Mouse (Mus musculus): ENCODE measurements around the gene Hist2h2be. TPM values are rescaled to one million over a fixed set of nuclear protein-coding genes. Genes with fewer than 3 reads are reported as not detected.
"Not testable (repeated sequence)": the region's sequence is repeated elsewhere in the genome, so short reads cannot be mapped to it uniquely, and the experiment has no call there.

Gene Hist2h2be
- polyA plus RNA-seq, 1 experiment from 2014 or later: 5.8 TPM

DNA sequence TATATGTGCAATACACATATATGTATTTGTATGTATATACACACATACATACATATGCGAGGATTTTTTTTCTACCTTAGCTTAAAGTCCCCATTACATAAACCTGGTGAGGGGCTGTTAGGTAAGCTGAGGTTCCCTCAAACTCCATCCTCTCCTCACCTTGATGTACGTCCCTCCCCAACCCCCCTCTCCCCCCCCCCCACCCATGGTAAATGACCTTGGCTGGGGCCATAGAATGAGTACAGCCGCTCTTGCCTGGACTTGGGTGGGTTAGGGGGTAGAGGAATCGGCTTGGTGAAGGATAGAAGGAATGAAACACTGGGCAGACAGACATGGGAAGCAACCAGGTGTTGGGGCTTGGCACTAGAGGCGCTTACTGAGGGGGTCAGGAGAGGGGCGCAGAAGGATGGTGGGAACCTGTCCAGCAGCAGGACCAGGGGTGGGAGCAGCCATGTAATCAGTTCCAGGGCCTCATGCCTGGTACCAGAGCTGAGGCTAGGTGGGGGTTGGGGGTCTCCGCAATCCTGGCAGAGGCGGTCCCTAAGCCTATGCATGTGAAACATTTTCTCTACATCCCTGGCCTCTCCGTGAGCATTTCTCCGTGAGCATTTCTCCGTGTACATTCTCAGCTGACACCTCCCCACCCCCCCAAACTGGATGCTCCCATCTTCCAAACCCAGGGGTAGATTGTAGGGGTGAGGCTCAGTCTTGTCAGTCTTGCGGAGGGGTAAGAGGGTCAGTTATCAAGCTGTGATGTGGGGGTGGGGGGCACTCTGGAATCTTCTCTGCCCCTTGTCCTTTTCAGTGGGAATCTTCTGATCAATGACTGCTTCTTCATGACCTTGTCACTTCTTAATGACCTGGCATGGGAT lies 39.2 kb upstream of the Hist2h2be start:
- H3K4me1 ChIP-seq: peaks cover 24% of the 10 kb centered on the region
- H3K4me3 ChIP-seq: peak overlapping the region; percentile 52
- H3K27me3 ChIP-seq: no peaks in the 10 kb centered on the region
- peak; percentile 49 for ATAC-seq (ENCODE audit: low FRiP score)
- H3K9ac ChIP-seq: peak overlapping the region; percentile 73
- peak overlapping the region; percentile 65 for H3K27ac ChIP-seq
- H3K36me3 ChIP-seq: peaks cover 29% of the 10 kb centered on the region
- H3K9me3 ChIP-seq (replicated peaks): no peaks in the 10 kb centered on the region
- H3K4me2 ChIP-seq (replicated peaks): peak overlapping the region; percentile 75
- WGBS: 32% methylated on average over 12 of the region's 12 CpGs

DNA sequence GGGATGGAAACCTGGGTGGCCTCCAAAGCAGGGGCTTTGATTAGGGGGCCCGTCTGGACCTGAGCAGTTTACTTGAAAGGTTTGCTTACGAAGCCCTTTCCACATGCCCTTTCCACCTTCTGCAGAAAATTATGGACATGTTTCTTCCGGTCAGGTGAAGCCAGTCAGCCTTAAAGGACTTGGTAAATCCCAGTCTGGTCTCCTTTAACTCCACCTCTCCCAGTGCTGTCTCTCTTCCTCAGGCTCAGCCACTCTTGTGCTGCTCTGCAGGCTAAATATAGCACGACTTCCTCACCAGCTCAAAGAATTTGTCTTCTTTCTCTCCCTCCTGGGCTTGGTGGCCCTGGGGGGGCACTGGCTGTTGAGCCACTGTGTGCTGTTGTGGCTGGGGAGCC lies 38.5 kb upstream of the Hist2h2be start:
- Histone ChIP-seq H3K27ac (no peak overlapping the region), H3K36me3 (peaks cover 25% of the 10 kb centered on the region), H3K9me3 (replicated peaks) (no peaks in the 10 kb centered on the region), H3K27me3 (no peaks in the 10 kb centered on the region), H3K9ac (peak overlapping the region; percentile 73), H3K4me2 (replicated peaks) (peak overlapping the region; percentile 75), H3K4me1 (peaks cover 24% of the 10 kb centered on the region), H3K4me3 (peak overlapping the region; percentile 52)
- 34% methylated on average over 4 of the region's 4 CpGs for WGBS
- ATAC-seq (ENCODE audit: low FRiP score): no peak

GRCm38 (mm10) chr3:96192977-96193376 lies 27.9 kb upstream of the Hist2h2be start:
- Histone ChIP-seq H3K4me2 (replicated peaks) (no peak overlapping the region), H3K9ac (no peak overlapping the region), H3K27me3 (no peaks in the 10 kb centered on the region), H3K27ac (no peak overlapping the region), H3K4me3 (no peak overlapping the region), H3K9me3 (replicated peaks) (no peaks in the 10 kb centered on the region), H3K4me1 (peaks cover 12% of the 10 kb centered on the region), H3K36me3 (peaks cover 51% of the 10 kb centered on the region)
- no peak for ATAC-seq (ENCODE audit: low FRiP score)
- WGBS: 62% methylated on average over 12 of the region's 12 CpGs

GRCm38 (mm10) chr3:96194966-96195365 lies 26.0 kb upstream of the Hist2h2be start:
- H3K4me3 ChIP-seq: no peak overlapping the region
- peaks cover 15% of the 10 kb centered on the region for H3K4me1 ChIP-seq
- no peaks in the 10 kb centered on the region for H3K9me3 ChIP-seq (replicated peaks)
- H3K4me2 ChIP-seq (replicated peaks): no peak overlapping the region
- no peak overlapping the region for H3K27ac ChIP-seq
- no peak overlapping the region for H3K9ac ChIP-seq
- H3K36me3 ChIP-seq: peaks cover 33% of the 10 kb centered on the region
- WGBS: 90% methylated on average over 10 of the region's 10 CpGs
- H3K27me3 ChIP-seq: peaks cover 5% of the 10 kb centered on the region; the same call in 1 of the 2 replicates
- no peak for ATAC-seq (ENCODE audit: low FRiP score)

- no peak overlapping the region for H3K9ac ChIP-seq
- H3K9me3 ChIP-seq (replicated peaks): no peaks in the 10 kb centered on the region
- H3K4me3 ChIP-seq: no peak overlapping the region
- H3K4me1 ChIP-seq: peaks cover 15% of the 10 kb centered on the region
- no peak for ATAC-seq (ENCODE audit: low FRiP score)
- peak overlapping the region; percentile 96 for H3K4me2 ChIP-seq (replicated peaks)
- peaks cover 5% of the 10 kb centered on the region; the same call in 1 of the 2 replicates for H3K27me3 ChIP-seq
- WGBS: 91% methylated on average over 11 of the region's 11 CpGs
- no peak overlapping the region for H3K27ac ChIP-seq
- H3K36me3 ChIP-seq: peaks cover 25% of the 10 kb centered on the region
Measured at GRCm38 (mm10) chr3:96195616-96196313, 25.2 kb upstream of the Hist2h2be start.

DNA sequence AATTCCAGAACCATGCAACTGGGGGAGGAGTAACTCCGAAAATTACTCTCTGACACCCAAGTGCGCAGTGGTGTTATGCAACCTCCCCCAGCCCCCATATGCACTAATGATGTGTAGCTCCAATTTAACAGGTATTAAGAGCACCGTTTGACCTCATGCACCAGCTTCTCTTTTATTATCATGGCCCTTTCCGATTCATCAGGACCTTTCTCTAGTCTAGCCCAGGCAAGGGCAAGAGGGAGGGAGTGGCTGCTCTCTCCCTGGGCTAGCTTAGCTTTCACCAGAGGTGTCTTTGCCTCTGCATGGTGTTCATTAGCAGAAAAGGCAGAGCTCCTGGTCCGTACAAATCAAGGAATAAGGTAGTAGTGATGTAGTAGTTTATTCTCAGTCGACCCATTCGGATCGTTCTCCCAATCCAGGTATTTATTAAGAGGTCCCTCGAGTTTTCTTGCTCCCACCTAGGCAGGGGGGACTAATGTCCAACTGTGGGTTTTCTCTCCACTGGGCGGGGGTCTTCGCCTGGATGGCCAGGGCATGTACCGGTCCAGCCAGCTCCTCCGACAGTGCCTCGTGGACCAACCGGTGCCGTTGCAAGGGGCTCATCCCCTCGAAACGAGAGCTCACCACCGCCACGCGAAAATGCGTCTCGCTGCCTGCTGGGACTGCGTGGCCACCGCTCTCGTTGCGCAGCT lies 24.3 kb upstream of the Hist2h2be start:
- Histone ChIP-seq H3K9ac (peak overlapping the region; percentile 88), H3K4me1 (peaks cover 15% of the 10 kb centered on the region), H3K4me2 (replicated peaks) (peak overlapping the region; percentile 96), H3K36me3 (peaks cover 24% of the 10 kb centered on the region), H3K27ac (peak overlapping the region; percentile 96), H3K4me3 (peak overlapping the region; percentile 71), H3K27me3 (peaks cover 5% of the 10 kb centered on the region; the same call in 1 of the 2 replicates), H3K9me3 (replicated peaks) (no peaks in the 10 kb centered on the region)
- peak; percentile 12; the same call in 1 of the 2 replicates for ATAC-seq (ENCODE audit: low FRiP score)
- 21% methylated on average over 27 of the region's 27 CpGs for WGBS

DNA sequence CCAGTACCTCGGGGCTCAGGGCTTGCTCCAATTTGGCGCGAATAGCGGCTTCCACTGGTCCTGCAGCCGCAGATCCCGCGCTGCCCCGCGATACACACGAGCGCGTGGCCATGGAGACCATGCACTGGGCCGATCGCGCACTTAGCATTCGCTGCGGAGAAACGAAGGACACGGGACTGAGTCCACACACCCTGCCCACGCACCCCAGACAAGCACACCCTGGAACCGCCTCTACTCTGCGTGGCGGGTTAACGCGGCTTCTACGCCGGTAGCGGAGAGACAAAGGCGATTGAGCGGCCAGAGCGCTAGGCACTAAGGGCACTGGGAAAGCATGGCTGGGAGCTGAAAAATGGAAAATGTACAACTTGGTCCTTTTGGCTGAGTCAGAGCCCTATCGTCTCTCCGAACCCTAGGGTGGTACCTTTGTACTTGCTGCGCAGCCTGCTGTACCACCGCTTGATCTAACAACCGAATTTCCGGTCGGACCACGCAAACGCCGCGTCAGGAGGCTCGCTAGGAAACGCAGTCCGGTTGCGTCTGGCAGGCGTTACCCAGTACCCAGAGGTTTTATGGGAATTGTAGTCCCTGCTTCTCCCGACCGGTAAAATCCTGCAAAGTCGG lies 23.7 kb upstream of the Hist2h2be start:
- H3K4me1 ChIP-seq: peaks cover 15% of the 10 kb centered on the region
- peak overlapping the region; percentile 96 for H3K4me2 ChIP-seq (replicated peaks)
- peaks cover 5% of the 10 kb centered on the region; the same call in 1 of the 2 replicates for H3K27me3 ChIP-seq
- H3K36me3 ChIP-seq: peaks cover 24% of the 10 kb centered on the region
- no peaks in the 10 kb centered on the region for H3K9me3 ChIP-seq (replicated peaks)
- peak overlapping the region; percentile 96 for H3K27ac ChIP-seq
- H3K4me3 ChIP-seq: peak overlapping the region; percentile 71
- H3K9ac ChIP-seq: peak overlapping the region; percentile 88
- under 1% methylated on average over 50 of the region's 50 CpGs for WGBS
- peak; percentile 96 for ATAC-seq (ENCODE audit: low FRiP score)

GRCm38 (mm10) chr3:96198181-96198580 lies 22.7 kb upstream of the Hist2h2be start:
- Histone ChIP-seq H3K36me3 (peaks cover 22% of the 10 kb centered on the region), H3K9ac (0 out of 2 replicates have a peak overlapping the region, but pooled peaks have one; percentile 28), H3K4me3 (peak overlapping the region; percentile 71; the same call in 1 of the 2 replicates), H3K9me3 (replicated peaks) (no peaks in the 10 kb centered on the region), H3K4me1 (peaks cover 15% of the 10 kb centered on the region), H3K4me2 (replicated peaks) (peak overlapping the region; percentile 96), H3K27me3 (peaks cover 5% of the 10 kb centered on the region; the same call in 1 of the 2 replicates), H3K27ac (peak overlapping the region; percentile 40; the same call in 1 of the 2 replicates)
- 3% methylated on average over 6 of the region's 6 CpGs for WGBS
- peak; percentile 8; the same call in 1 of the 2 replicates for ATAC-seq (ENCODE audit: low FRiP score)

- H3K4me3 ChIP-seq; H3K27ac ChIP-seq; H3K9me3 ChIP-seq (replicated peaks); H3K9ac ChIP-seq; H3K27me3 ChIP-seq; ATAC-seq (ENCODE audit: low FRiP score): not testable (repeated sequence)
- Histone ChIP-seq H3K4me2 (replicated peaks) (peak overlapping the region; percentile 96; the same call in 1 of the 2 replicates), H3K36me3 (peaks cover 16% of the 10 kb centered on the region), H3K4me1 (peaks cover 15% of the 10 kb centered on the region)
- WGBS: 28% methylated on average over 8 of the region's 8 CpGs
Measured at GRCm38 (mm10) chr3:96198601-96199251, 22.2 kb upstream of the Hist2h2be start.

DNA sequence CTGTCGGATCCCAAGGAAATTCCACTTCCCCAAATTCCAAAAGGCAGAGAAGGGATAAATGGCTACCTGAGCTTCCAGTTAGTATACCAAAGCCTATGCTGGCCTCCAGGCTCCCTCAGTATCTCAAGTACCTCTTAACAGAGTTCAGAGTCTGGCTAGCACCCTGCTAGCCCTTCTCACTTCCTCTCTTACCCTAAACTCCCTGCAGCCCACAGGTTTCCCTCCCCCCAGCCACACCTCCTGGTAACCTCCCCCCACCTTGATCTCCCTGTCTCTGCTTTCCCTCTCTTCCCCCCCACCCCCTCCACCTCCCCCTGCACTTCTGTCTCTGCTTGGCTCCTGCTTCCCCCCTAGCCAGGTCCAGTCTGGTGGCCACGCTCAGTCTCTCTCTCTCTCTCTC lies 21.2 kb upstream of the Hist2h2be start:
- ATAC-seq (ENCODE audit: low FRiP score): no peak
- H3K27me3 ChIP-seq: peaks cover 5% of the 10 kb centered on the region; the same call in 1 of the 2 replicates
- H3K4me3 ChIP-seq: no peak overlapping the region
- H3K9ac ChIP-seq: no peak overlapping the region
- H3K4me1 ChIP-seq: peaks cover 15% of the 10 kb centered on the region
- no peaks in the 10 kb centered on the region for H3K9me3 ChIP-seq (replicated peaks)
- H3K27ac ChIP-seq: no peak overlapping the region
- 76% methylated on average over 2 of the region's 2 CpGs for WGBS
- H3K4me2 ChIP-seq (replicated peaks): no peak overlapping the region
- peaks cover 6% of the 10 kb centered on the region; the same call in 1 of the 2 replicates for H3K36me3 ChIP-seq

DNA sequence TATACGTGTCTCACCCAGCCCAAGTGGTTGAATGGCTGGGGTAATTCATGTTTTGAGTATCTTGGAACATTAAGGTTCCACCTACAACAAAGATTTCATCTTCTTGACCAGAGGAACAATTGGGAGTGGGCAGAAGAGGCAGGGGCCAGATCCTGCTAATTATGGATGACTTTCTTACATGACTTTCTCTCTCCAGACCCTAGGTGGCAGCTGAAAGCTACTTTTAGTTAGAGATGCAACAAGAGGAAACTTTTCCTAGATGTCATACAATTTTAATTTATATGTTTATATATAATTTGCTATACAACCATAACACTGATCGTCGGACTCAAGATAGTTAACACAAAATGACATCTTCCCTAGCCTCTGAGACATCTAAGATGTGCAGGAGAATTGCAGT lies 13.1 kb upstream of the Hist2h2be start:
- Histone ChIP-seq H3K9me3 (replicated peaks) (no peaks in the 10 kb centered on the region), H3K36me3 (no peaks in the 10 kb centered on the region), H3K4me1 (no peaks in the 10 kb centered on the region), H3K27ac (no peak overlapping the region), H3K4me3 (no peak overlapping the region), H3K9ac (no peak overlapping the region), H3K27me3 (peaks cover 5% of the 10 kb centered on the region; the same call in 1 of the 2 replicates), H3K4me2 (replicated peaks) (no peak overlapping the region)
- WGBS: 85% methylated on average over 3 of the region's 3 CpGs
- ATAC-seq (ENCODE audit: low FRiP score): no peak
